Mouse (Mus musculus) stomach, postnatal 0 days (tissue): ENCODE results near the gene Cisd1.

ENCODE experiments used
- CTCF ChIP-seq: IDR thresholded peaks from 2 replicates; pipeline ENCODE4 v1.5.1; 2016; ENCODE audit warnings: antibody characterized with exemption, low read depth, mild to moderate bottlenecking, moderate library complexity
- EP300 ChIP-seq: optimal IDR thresholded peaks from 2 replicates; pipeline ENCODE3; 2016; ENCODE audit warnings: antibody characterized with exemption

GRCm38 (mm10) chr10:71376014-71376413, 31.3 kb upstream of the Cisd1 start:
- TF ChIP-seq CTCF (no peak), EP300 (no peak)
